Mouse (Mus musculus): ENCODE results near the gene Speg.

The Speg gene

GRCm38 (mm10) chr1:75365510-75366137 lies 9.5 kb upstream of the Speg start:
- DNase-seq (ENCODE audit: extremely low spot score): no peak

- DNase-seq (ENCODE audit: extremely low spot score): no peak
Observed at GRCm38 (mm10) chr1:75369360-75369983, 5.6 kb upstream of the Speg start.

- peak; percentile 50 for DNase-seq (ENCODE audit: extremely low spot score)
Observed at GRCm38 (mm10) chr1:75369984-75370660, 5.0 kb upstream of the Speg start.

DNA sequence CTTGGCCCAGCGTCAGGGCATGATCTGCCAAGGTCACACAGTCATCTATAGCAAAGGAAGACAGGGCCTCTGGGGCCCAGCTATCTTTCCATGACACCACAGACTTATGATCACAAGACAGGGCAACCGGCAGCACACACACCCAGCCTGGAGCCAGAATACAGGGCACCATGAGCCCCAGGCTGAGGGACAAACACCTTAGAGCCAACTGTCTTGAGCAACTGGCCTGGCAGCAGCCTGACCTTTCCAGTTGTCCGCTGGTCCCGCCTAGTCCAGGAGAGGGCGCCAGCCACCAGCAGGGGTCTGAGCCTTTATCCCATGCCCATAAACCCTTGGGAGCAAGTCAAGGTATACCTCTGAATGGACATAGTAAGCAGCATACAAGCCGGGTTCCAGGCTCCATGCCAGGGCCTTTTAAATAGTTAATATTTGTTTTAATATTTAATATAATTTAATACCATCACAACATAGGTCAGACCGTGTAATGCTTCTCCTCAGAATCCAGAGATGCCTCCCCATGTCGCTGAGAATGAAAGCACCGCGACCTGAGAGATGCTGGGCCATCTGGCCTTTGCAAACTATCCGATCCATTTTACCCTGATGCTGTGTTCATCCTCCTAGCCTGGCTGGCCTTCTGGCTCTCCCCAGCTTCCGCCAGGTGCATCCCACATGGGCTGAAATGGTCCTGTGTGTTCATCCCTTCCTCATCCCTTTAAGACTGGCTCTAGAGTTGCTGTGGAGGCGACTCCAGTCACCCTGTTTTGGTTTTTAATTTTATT lies 3.6 kb upstream of the Speg start:
- DNase-seq (ENCODE audit: extremely low spot score): peak; percentile 64

DNA sequence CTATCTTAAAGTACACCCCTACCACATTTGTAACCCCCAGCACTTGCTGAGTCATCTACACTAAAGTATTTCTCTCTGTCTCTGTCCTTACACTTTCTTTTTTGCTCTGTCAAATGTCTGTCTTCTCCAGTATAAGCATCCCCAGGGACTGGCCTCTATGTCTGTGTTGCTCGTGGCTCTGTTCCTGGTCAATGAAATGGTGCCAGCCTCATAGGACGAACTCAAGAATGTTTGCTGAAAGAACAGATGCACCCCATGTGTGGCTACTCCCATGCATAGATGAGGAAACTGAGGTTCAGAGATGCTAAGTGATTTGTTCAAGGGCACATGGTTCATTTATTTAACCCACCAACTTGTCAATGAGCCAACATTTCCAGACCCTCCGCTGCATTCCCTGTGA lies 2.6 kb upstream of the Speg start:
- no peak for DNase-seq (ENCODE audit: extremely low spot score)

DNA sequence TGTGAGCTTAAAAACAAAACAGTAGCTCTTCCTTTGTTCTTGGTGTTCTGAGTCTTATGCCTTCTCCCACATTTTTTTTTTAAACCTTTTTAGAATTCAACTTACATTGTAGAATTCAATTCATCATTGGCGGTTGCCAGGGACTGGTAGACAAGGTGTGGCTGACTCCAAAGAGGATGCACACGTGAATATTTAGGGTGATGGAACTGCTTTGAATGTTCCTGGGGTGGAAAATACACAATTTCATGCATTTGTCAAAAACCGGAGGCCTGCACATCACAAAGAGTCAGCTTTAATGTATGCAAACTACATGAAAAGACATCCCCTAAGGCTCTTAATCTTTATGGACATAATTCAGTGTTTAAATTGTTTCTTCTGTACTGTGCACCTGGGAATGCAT lies 1.8 kb upstream of the Speg start:
- DNase-seq (ENCODE audit: extremely low spot score): no peak

DNA sequence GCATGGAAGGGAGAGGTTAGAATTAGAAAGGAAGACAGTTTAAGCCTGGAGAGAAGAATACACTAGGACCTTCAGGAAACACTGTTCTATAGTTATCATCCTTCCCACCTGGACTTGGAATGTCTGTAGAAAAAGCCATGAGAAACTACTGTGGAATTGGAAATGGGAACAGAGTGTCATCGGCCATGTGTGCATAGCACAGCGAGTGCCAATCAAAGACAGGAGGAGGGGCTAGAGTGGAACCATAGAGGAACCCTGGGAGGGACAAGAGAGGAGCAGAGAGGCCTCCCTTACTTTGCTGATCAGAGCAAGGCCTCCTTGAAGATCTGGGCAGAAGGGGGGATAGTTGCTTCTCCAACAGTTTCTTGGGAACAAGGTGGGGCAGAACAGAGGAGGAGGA lies 4.1 kb downstream of the Speg start:
- DNase-seq (ENCODE audit: extremely low spot score): no peak

GRCm38 (mm10) chr1:75379931-75380330 lies 4.8 kb downstream of the Speg start:
- no peak for DNase-seq (ENCODE audit: extremely low spot score)

DNA sequence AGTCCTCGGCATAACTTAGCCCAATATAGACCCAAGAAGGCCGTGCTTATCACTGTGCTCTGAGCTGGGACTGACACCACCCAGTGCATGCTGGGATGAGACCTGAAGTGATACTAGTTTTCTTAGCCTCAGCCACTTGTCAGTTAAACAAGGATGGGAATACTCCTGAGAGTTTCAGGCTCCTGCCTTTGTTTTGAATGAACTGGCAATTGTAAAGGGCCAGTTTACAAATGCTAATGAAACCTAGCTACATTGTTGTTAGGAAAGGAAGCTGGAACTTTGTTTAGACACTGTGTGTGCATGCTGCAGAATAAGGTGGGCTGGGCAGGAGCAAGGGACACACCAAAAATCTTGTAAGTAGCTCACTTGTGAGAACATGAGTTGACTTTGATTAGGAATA lies 5.9 kb downstream of the Speg start:
- no peak for DNase-seq (ENCODE audit: extremely low spot score)

GRCm38 (mm10) chr1:75381482-75382355 lies 6.6 kb downstream of the Speg start:
- peak; percentile 76 for DNase-seq (ENCODE audit: extremely low spot score)

DNA sequence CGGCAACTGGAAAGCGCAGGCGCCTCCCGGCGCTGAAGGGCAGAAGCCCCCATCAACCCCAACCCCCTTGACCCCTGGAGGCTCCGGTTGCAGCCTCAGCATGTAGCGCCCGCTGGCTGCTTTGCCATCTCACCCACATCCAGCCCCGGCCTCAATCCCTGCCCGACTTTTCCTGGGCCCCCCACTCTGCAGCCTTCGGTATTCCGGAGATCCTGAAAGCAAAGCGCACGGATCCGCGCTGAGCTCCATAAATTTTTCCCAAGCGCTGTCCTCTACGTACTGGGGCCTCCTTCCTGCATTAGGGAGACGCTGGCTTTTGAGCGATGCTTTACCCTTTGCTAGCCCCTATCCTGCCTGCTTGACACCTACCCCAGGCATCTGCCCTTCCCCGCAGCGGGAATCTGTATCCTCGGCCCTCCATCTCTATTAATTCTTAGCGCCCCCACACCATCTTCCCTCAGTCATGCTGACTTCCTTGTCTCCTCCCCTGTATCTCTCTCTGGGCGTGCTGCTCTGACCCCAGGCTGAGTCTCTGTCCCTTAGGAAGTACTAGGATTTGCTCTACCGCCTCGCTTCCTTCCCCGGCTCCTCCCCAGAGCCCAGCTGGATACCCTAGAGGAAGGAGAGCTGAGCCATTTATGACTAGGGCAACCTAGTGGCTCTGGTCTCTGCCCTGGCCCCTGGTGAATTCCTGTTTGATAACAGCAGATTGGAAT lies 7.4 kb downstream of the Speg start:
- DNase-seq (ENCODE audit: extremely low spot score): peak; percentile 66

DNA sequence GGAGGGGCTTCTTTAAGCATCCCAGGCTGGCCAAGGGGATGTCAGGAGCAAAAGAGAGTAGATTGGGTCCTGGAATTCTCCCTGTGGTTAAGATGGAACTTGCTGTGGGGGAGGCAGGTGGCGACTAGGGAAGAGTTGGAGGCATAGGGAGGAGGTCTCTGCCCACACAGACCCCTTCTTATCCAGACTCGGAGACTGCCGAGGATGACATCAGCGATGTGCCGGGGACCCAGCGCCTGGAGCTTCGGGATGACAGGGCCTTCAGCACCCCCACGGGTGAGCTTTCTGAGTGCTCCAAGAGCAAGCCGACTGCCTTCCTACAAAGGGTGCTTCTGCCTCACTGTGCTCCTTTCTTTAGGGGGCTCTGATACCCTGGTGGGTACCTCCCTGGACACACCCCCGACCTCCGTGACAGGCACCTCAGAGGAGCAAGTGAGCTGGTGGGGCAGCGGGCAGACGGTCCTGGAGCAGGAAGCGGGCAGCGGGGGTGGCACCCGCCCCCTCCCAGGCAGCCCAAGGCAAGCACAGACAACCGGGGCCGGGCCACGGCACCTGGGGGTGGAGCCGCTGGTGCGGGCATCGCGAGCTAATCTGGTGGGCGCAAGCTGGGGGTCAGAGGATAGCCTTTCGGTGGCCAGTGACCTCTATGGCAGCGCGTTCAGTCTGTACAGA lies 9.5 kb downstream of the Speg start:
- no peak for DNase-seq (ENCODE audit: extremely low spot score)

DNA sequence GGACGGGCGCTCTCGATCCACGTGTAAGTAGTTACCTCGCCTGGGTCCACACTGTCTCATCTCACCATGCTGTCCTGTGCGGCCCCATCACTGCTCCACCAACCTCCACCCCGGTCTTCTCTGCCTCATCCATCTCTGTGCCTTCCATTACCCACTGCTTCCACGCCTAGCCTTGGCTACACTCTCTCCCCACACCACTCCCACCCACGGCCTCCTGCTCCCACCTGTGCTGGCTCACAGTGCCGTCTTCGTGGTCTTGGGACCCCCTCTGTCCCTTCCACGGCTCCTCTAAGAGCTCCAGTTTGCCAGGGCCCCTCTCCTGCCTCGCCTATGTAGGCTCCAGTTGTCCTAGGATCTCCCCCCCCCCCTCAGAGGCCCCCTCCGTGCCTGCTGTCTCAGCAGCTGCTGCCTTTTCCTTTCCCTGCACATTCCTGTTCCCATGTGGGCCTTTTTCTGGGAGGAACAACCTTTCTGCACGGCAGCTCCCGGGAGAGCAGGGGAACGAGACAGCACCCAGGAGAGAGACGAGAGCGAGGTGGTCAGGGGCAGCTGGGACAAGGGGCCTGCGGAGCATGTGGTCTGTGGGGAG lies 10.1 kb downstream of the Speg start:
- no peak for DNase-seq (ENCODE audit: extremely low spot score)

GRCm38 (mm10) chr1:75386149-75386548 lies 11.1 kb downstream of the Speg start:
- DNase-seq (ENCODE audit: extremely low spot score): no peak

DNA sequence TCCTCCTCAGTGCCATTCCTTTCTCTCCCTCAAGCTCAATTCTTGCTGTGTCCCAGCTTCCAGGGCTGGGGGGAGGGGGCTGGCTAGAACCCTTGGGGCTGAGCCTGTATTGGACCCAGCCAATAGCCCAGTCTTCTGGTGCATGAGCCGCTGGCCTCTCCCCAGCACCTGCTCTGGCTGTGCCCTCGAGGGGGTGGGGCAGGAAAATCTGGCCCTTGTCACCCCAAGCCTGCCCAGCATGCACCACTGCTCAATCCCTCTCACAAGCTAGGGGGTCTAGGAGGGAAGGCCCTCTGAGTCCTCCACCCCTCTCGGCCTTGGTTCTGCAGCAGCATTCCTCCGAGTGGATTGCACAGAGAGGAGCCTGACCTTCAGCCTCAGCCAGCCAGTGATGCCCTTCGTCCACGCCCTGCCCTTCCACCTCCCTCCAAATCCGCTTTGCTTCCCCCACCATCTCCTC lies 12.4 kb downstream of the Speg start:
- no peak for DNase-seq (ENCODE audit: extremely low spot score)

DNA sequence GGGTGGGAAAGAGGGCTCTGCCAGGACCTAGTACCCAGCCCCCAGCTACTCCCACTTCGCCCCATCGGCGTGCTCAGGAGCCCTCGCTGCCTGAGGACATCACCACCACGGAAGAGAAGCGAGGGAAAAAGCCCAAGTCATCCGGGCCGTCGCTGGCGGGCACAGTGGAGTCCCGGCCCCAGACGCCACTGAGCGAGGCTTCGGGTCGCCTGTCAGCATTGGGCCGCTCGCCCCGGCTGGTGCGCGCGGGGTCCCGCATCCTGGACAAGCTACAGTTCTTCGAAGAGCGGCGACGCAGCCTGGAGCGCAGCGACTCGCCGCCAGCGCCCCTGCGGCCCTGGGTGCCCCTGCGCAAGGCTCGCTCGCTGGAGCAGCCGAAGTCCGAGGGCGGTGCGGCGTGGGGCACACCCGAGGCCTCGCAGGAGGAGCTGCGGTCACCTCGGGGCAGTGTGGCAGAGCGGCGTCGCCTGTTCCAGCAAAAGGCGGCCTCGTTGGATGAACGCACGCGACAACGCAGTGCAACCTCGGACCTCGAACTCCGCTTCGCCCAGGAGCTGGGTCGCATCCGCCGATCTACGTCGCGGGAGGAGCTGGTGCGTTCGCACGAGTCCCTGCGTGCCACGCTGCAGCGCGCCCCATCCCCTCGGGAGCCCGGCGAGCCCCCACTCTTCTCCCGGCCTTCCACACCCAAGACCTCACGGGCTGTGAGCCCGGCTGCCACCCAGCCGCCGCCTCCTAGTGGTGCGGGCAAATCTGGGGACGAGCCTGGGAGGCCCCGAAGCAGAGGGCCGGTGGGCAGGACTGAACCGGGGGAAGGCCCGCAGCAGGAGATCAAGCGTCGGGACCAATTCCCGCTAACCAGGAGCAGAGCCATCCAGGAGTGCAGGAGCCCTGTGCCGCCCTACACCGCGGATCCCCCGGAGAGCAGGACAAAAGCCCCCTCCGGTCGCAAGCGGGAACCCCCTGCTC lies 13.1 kb downstream of the Speg start:
- DNase-seq (ENCODE audit: extremely low spot score): peak; percentile 55

GRCm38 (mm10) chr1:75388898-75389515 lies 13.9 kb downstream of the Speg start:
- DNase-seq (ENCODE audit: extremely low spot score): no peak

GRCm38 (mm10) chr1:75393139-75393538 lies 18.0 kb downstream of the Speg start:
- no peak for DNase-seq (ENCODE audit: extremely low spot score)
